Mouse (Mus musculus) kidney, adult 8-10 months (tissue): ENCODE measurements around the gene Adarb1.
"Not testable (repeated sequence)": the region's sequence is repeated elsewhere in the genome, so short reads cannot be mapped to it uniquely, and the experiment has no call there.

Source experiments
- DNase-seq, 2 experiments: peaks; one replicate each; pipeline ENCODE4 v3.0.0; 2022

Adarb1 gene

GRCm38 (mm10) chr10:77305766-77306165, 112.3 kb downstream of the Adarb1 start:
- DNase-seq, result no peak

- no peak for DNase-seq
Observed at GRCm38 (mm10) chr10:77304840-77305533, 113.1 kb downstream of the Adarb1 start.

GRCm38 (mm10) chr10:77304362-77304761, 113.7 kb downstream of the Adarb1 start:
- DNase-seq, result no peak

- no peak for DNase-seq
Observed at GRCm38 (mm10) chr10:77300934-77301297, 117.2 kb downstream of the Adarb1 start.

GRCm38 (mm10) chr10:77300237-77300933, 117.7 kb downstream of the Adarb1 start:
- DNase-seq, result no peak

- DNase-seq, result no peak
Observed at GRCm38 (mm10) chr10:77299194-77299593, 118.9 kb downstream of the Adarb1 start.

GRCm38 (mm10) chr10:77298621-77299020, 119.4 kb downstream of the Adarb1 start:
- DNase-seq, result no peak

- DNase-seq, result no peak
Observed at GRCm38 (mm10) chr10:77294691-77295090, 123.4 kb downstream of the Adarb1 start.

GRCm38 (mm10) chr10:77290624-77291366, 127.3 kb downstream of the Adarb1 start:
- DNase-seq, result no peak

- DNase-seq, result no peak
Observed at GRCm38 (mm10) chr10:77289559-77289958, 128.5 kb downstream of the Adarb1 start.

GRCm38 (mm10) chr10:77288639-77289195, 129.4 kb downstream of the Adarb1 start:
- no peak for DNase-seq

GRCm38 (mm10) chr10:77287626-77288025, 130.4 kb downstream of the Adarb1 start:
- no peak for DNase-seq

- DNase-seq, result no peak
Observed at GRCm38 (mm10) chr10:77284832-77285231, 133.2 kb downstream of the Adarb1 start.

- DNase-seq, result peak; percentile 66 to 74
Observed at GRCm38 (mm10) chr10:77282822-77283221, 135.2 kb downstream of the Adarb1 start.

GRCm38 (mm10) chr10:77282085-77282484, 136.0 kb downstream of the Adarb1 start:
- not testable (repeated sequence) for DNase-seq

- DNase-seq, result no peak
Observed at GRCm38 (mm10) chr10:77273798-77274197, 144.3 kb downstream of the Adarb1 start.

- DNase-seq, result no peak
Observed at GRCm38 (mm10) chr10:77272980-77273730, 144.9 kb downstream of the Adarb1 start.

- no peak for DNase-seq
Observed at GRCm38 (mm10) chr10:77269129-77269528, 148.9 kb downstream of the Adarb1 start.

GRCm38 (mm10) chr10:77267027-77267426, 151.0 kb downstream of the Adarb1 start:
- no peak for DNase-seq

- no peak for DNase-seq
Observed at GRCm38 (mm10) chr10:77266281-77266680, 151.8 kb downstream of the Adarb1 start.

GRCm38 (mm10) chr10:77260166-77260875, 157.7 kb downstream of the Adarb1 start:
- DNase-seq, result no peak
